ENCODE assay signal across 9 mouse cellular contexts in genomic region chr8:35933186-35934114, GRCm38 (mm10).
DNase-seq lines count a peak whose midpoint lies in the region; ATAC-seq lines count a peak whose summit lies in the region.
"Had no signal": no experiment of that assay in that cellular context is flagged by ENCODE, and none has a peak within 500 bp of the region (broad histone marks: within the 10 kb centered on the region; RNA-seq: fewer than 3 reads in every experiment).

No protein-coding gene starts in this region.

- no peaks in the 10 kb centered on the region for H3K4me1 ChIP-seq in kidney, embryonic 15.5 days
- H3K4me1 ChIP-seq in neural tube, embryonic 13.5 days (replicated peaks) = peaks cover 12% of the 10 kb centered on the region
- H3K4me1 ChIP-seq: liver, embryonic 13.5 days had no signal

- ATAC-seq in kidney, embryonic 15.5 days (replicated peaks; ENCODE audit: low FRiP score) = no peak
- ATAC-seq in frontal cortex, adult (ENCODE audit: low TSS enrichment) = peak; percentile 92
- ATAC-seq in neural tube, embryonic 13.5 days (ENCODE audit: low read depth) = peak; percentile 97
- ATAC-seq in CD4-positive, CD25-positive, alpha-beta regulatory T cell, adult 4 months = no peak

- WGBS in kidney, embryonic 15.5 days = 58% methylated on average over 13 of the region's 13 CpGs
- 31% methylated on average over 13 of the region's 13 CpGs for WGBS in neural tube, embryonic 13.5 days

- H3K9ac ChIP-seq in kidney, embryonic 15.5 days = no peak overlapping the region
- no peak overlapping the region for H3K9ac ChIP-seq in neural tube, embryonic 13.5 days
- H3K9ac ChIP-seq: liver, embryonic 13.5 days had no signal

- H3K27ac ChIP-seq in kidney, embryonic 15.5 days = no peak overlapping the region
- H3K27ac ChIP-seq in neural tube, embryonic 13.5 days (replicated peaks) = peak overlapping the region; percentile 89
- H3K27ac ChIP-seq: liver, embryonic 13.5 days had no signal

- no peak overlapping the region for H3K4me3 ChIP-seq in kidney, embryonic 15.5 days (replicated peaks)
- no peak overlapping the region for H3K4me3 ChIP-seq in neural tube, embryonic 13.5 days
- H3K4me3 ChIP-seq: liver, embryonic 13.5 days had no signal

- DNase-seq in kidney, adult 11 months = peak; percentile 26
- DNase-seq in layer of hippocampus, adult 8-10 months (ENCODE audit: low spot score in 2 of 2) = peak; percentile 86 to 88
- DNase-seq in urinary bladder, postnatal 10 days (ENCODE audit: low spot score) = no peak
- no peak for DNase-seq in urinary bladder, adult 18-20 months (ENCODE audit: low spot score in 2 of 2)
- DNase-seq: liver, embryonic 13.5 days had no signal

- no peaks in the 10 kb centered on the region for H3K9me3 ChIP-seq in kidney, embryonic 15.5 days (replicated peaks)
- H3K9me3 ChIP-seq in neural tube, embryonic 13.5 days = no peaks in the 10 kb centered on the region
- H3K9me3 ChIP-seq: liver, embryonic 13.5 days had no signal

- H3K36me3 ChIP-seq in kidney, embryonic 15.5 days = no peaks in the 10 kb centered on the region
- no peaks in the 10 kb centered on the region for H3K36me3 ChIP-seq in neural tube, embryonic 13.5 days
- H3K36me3 ChIP-seq: liver, embryonic 13.5 days had no signal

- H3K27me3 ChIP-seq in kidney, embryonic 15.5 days = no peaks in the 10 kb centered on the region
- H3K27me3 ChIP-seq in neural tube, embryonic 13.5 days = no peaks in the 10 kb centered on the region
- H3K27me3 ChIP-seq: liver, embryonic 13.5 days had no signal

- H3K4me2 ChIP-seq in kidney, embryonic 15.5 days = no peak overlapping the region
- no peak overlapping the region for H3K4me2 ChIP-seq in neural tube, embryonic 13.5 days
- H3K4me2 ChIP-seq: liver, embryonic 13.5 days had no signal

Comparison
In these comparisons a context has a peak if more than half of its experiments do, and no peak if none do; other contexts are left out.
1. DNase-seq: peak in kidney, adult 11 months (single experiment) and layer of hippocampus, adult 8-10 months (2 of 2); none in urinary bladder, postnatal 10 days (single experiment) and urinary bladder, adult 18-20 months (0 of 2).
2. ATAC-seq: peak in frontal cortex, adult (single experiment) and neural tube, embryonic 13.5 days (single experiment); none in kidney, embryonic 15.5 days (single experiment) and CD4-positive, CD25-positive, alpha-beta regulatory T cell, adult 4 months (single experiment).